Mouse (Mus musculus): ENCODE data around the gene Maff. TPM values are rescaled to one million over a fixed set of nuclear protein-coding genes. Genes with fewer than 3 reads are reported as not detected.

The Maff gene
- polyA plus RNA-seq, 1 experiment from 2014 or later, result 2.2 TPM

DNA sequence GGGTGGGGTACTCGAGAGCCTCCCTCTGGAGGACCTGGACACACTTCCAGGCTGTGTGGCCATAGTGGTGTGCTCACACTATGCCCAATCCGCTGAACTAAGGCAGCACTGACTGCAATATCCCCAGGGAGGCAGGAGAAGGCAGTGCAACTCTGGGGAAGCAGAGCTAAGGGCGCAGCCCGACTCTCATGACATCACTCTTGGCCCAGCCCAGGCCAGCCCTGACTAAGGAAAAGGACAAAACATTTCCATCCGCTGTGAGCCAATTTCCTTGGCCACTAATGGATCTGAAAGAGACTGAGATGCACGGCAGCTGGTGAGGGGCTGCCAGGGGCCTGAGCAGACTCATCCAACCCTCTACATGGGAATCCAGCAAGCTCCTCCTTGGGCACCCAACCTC is 31.3 kb downstream of the Maff start:
- no peaks in the 10 kb centered on the region for H3K4me1 ChIP-seq (ENCODE audit: control insufficient read depth, insufficient read depth, low read length)
- H3K4me3 ChIP-seq (ENCODE audit: low read depth, low read length), result no peak overlapping the region
- H3K9me3 ChIP-seq (ENCODE audit: control insufficient read depth, low read length), result no peaks in the 10 kb centered on the region
- WGBS, result 89% methylated on average over 6 of the region's 6 CpGs
- ATAC-seq (ENCODE audit: insufficient number of reproducible peaks, low FRiP score, low TSS enrichment, low read depth) (no peak), DNase-seq (ENCODE audit: low spot score) (no peak)
- H3K27me3 ChIP-seq (ENCODE audit: control insufficient read depth, insufficient read depth, low read length), result no peaks in the 10 kb centered on the region
- no peak overlapping the region for H3K9ac ChIP-seq (ENCODE audit: low read length)
- peaks cover 4% of the 10 kb centered on the region for H3K36me3 ChIP-seq (ENCODE audit: control insufficient read depth, insufficient read depth, low read length)
- no peak overlapping the region for H3K4me2 ChIP-seq (ENCODE audit: low read depth, severe bottlenecking)
- H3K27ac ChIP-seq (replicated peaks; ENCODE audit: low read depth, low read length), result no peak overlapping the region

GRCm38 (mm10) chr15:79378608-79379007 is 32.2 kb downstream of the Maff start:
- peaks cover 4% of the 10 kb centered on the region for H3K36me3 ChIP-seq (ENCODE audit: control insufficient read depth, insufficient read depth, low read length)
- DNase-seq (ENCODE audit: low spot score) (no peak), ATAC-seq (ENCODE audit: insufficient number of reproducible peaks, low FRiP score, low TSS enrichment, low read depth) (no peak)
- no peak overlapping the region for H3K4me3 ChIP-seq (ENCODE audit: low read depth, low read length)
- no peak overlapping the region for H3K4me2 ChIP-seq (ENCODE audit: low read depth, severe bottlenecking)
- H3K9ac ChIP-seq (ENCODE audit: low read length), result no peak overlapping the region
- 93% methylated on average over 10 of the region's 10 CpGs for WGBS
- H3K9me3 ChIP-seq (ENCODE audit: control insufficient read depth, low read length), result no peaks in the 10 kb centered on the region
- no peaks in the 10 kb centered on the region for H3K27me3 ChIP-seq (ENCODE audit: control insufficient read depth, insufficient read depth, low read length)
- H3K27ac ChIP-seq (replicated peaks; ENCODE audit: low read depth, low read length), result no peak overlapping the region
- H3K4me1 ChIP-seq (ENCODE audit: control insufficient read depth, insufficient read depth, low read length), result no peaks in the 10 kb centered on the region

GRCm38 (mm10) chr15:79379658-79380057 is 33.2 kb downstream of the Maff start:
- no peak overlapping the region for H3K27ac ChIP-seq (replicated peaks; ENCODE audit: low read depth, low read length)
- 92% methylated on average over 7 of the region's 7 CpGs for WGBS
- no peaks in the 10 kb centered on the region for H3K4me1 ChIP-seq (ENCODE audit: control insufficient read depth, insufficient read depth, low read length)
- no peak overlapping the region for H3K4me3 ChIP-seq (ENCODE audit: low read depth, low read length)
- DNase-seq (ENCODE audit: low spot score) (no peak), ATAC-seq (ENCODE audit: insufficient number of reproducible peaks, low FRiP score, low TSS enrichment, low read depth) (no peak)
- H3K9me3 ChIP-seq (ENCODE audit: control insufficient read depth, low read length), result no peaks in the 10 kb centered on the region
- H3K9ac ChIP-seq (ENCODE audit: low read length), result no peak overlapping the region
- H3K4me2 ChIP-seq (ENCODE audit: low read depth, severe bottlenecking), result no peak overlapping the region
- H3K27me3 ChIP-seq (ENCODE audit: control insufficient read depth, insufficient read depth, low read length), result no peaks in the 10 kb centered on the region
- H3K36me3 ChIP-seq (ENCODE audit: control insufficient read depth, insufficient read depth, low read length), result peaks cover 4% of the 10 kb centered on the region

DNA sequence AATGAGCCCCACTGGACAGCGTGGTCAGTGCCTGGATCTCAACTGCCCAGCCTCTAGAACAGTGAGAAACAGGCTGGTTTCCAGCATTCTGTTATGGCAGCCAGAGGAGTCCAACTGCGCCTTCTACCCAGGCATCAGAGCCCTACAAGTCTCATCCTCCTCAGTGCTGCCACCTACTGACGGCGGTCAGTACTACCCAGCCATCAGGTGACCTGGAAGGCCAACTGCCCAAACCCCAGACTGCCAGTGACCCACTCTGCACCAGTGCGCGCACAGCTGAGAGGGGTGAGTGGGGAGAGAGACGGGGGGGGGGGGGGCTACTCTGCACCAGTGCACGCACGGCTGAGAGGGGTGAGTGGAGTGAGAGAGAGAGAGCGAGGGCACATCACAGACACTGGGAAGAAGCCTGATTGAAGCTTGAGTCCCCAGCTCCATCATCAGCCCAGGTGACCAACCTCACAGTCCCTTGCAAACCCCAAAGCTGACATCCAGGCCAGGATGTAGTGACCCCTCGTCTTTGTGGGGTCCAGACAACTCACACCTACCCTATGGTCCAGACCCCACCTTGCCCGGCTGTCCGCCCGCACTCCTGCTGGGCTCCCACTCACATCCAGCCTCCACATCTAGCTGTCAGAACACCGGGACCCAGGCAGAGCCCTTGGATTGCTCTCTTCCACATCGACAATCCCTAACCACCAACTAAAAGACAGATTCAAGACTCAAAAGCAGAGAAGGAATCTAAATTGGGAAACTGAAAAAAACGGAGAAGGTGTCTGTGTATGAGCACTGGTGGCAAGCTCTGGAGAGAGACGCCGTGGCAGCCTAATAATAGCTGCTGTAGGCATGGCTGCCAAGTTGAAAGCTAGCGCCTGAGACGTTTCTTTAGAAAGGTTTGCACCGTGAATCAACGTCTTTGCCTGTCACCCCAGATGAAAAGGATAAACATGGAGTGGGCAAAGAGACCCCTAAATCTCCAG is 34.3 kb downstream of the Maff start:
- Histone ChIP-seq H3K36me3 (ENCODE audit: control insufficient read depth, insufficient read depth, low read length) (peaks cover 4% of the 10 kb centered on the region), H3K9ac (ENCODE audit: low read length) (no peak overlapping the region), H3K4me1 (ENCODE audit: control insufficient read depth, insufficient read depth, low read length) (no peaks in the 10 kb centered on the region), H3K27me3 (ENCODE audit: control insufficient read depth, insufficient read depth, low read length) (no peaks in the 10 kb centered on the region), H3K27ac (replicated peaks; ENCODE audit: low read depth, low read length) (no peak overlapping the region), H3K9me3 (ENCODE audit: control insufficient read depth, low read length) (no peaks in the 10 kb centered on the region), H3K4me3 (ENCODE audit: low read depth, low read length) (no peak overlapping the region), H3K4me2 (ENCODE audit: low read depth, severe bottlenecking) (no peak overlapping the region)
- WGBS, result 55% methylated on average over 23 of the region's 23 CpGs
- ATAC-seq (ENCODE audit: insufficient number of reproducible peaks, low FRiP score, low TSS enrichment, low read depth) (peak; percentile 68; the same call in 1 of the 2 replicates), DNase-seq (ENCODE audit: low spot score) (peak; percentile 90)

DNA sequence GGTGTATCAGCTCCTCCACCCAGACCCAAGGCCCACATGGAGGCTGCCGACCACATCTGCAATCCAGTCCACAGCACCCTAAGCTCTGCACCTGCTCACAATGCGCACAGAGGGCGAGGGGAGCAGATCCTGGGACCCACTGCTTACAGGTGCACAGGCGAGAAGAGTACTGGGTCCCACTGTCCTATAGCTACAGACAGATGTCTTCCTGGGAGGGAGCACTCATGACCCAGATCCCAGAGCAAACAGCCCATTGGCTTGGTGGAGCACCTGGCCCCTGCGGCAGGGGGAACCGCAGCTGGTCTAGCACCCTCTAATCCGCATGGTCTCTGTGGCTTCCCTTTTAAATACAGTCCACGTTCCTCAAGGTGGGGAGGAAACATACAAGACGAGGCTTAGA is 35.2 kb downstream of the Maff start:
- no peak for ATAC-seq (ENCODE audit: insufficient number of reproducible peaks, low FRiP score, low TSS enrichment, low read depth)
- Histone ChIP-seq H3K4me1 (ENCODE audit: control insufficient read depth, insufficient read depth, low read length) (no peaks in the 10 kb centered on the region), H3K4me3 (ENCODE audit: low read depth, low read length) (no peak overlapping the region), H3K27ac (replicated peaks; ENCODE audit: low read depth, low read length) (no peak overlapping the region), H3K36me3 (ENCODE audit: control insufficient read depth, insufficient read depth, low read length) (peaks cover 4% of the 10 kb centered on the region), H3K9me3 (ENCODE audit: control insufficient read depth, low read length) (no peaks in the 10 kb centered on the region), H3K27me3 (ENCODE audit: control insufficient read depth, insufficient read depth, low read length) (no peaks in the 10 kb centered on the region), H3K9ac (ENCODE audit: low read length) (no peak overlapping the region), H3K4me2 (ENCODE audit: low read depth, severe bottlenecking) (no peak overlapping the region)
- DNase-seq (ENCODE audit: low spot score), result no peak
- 85% methylated on average over 9 of the region's 9 CpGs for WGBS

GRCm38 (mm10) chr15:79387081-79387480 is 40.7 kb downstream of the Maff start:
- H3K4me2 ChIP-seq (ENCODE audit: low read depth, severe bottlenecking), result no peak overlapping the region
- DNase-seq (ENCODE audit: low spot score) (no peak), ATAC-seq (ENCODE audit: insufficient number of reproducible peaks, low FRiP score, low TSS enrichment, low read depth) (no peak)
- H3K27me3 ChIP-seq (ENCODE audit: control insufficient read depth, insufficient read depth, low read length), result no peaks in the 10 kb centered on the region
- no peak overlapping the region for H3K9ac ChIP-seq (ENCODE audit: low read length)
- no peaks in the 10 kb centered on the region for H3K36me3 ChIP-seq (ENCODE audit: control insufficient read depth, insufficient read depth, low read length)
- H3K9me3 ChIP-seq (ENCODE audit: control insufficient read depth, low read length), result no peaks in the 10 kb centered on the region
- WGBS, result 80% methylated on average over 6 of the region's 6 CpGs
- no peaks in the 10 kb centered on the region; the same call in none of the 2 replicates for H3K4me1 ChIP-seq (ENCODE audit: control insufficient read depth, insufficient read depth, low read length)
- no peak overlapping the region for H3K27ac ChIP-seq (replicated peaks; ENCODE audit: low read depth, low read length)
- no peak overlapping the region for H3K4me3 ChIP-seq (ENCODE audit: low read depth, low read length)

DNA sequence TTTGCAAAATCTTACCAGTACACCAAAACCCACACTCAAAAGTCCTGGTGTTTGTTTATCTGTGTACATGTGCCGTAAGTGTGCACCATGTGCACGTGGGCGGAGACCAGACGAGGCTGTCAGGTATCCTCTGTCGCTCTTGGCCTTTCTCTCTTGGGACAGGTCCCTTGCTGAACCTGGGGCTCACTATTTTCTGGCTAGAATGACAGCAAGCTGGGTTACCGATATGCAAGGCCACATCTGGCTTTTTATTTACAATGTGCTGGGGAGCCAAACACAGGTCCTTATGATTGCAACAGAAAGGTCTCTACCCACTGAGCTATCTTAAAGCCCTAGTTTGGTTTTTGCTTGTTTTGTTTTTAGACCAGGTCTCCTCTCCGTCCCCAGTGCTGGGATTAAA is 41.2 kb downstream of the Maff start:
- 85% methylated on average over 7 of the region's 7 CpGs for WGBS
- no peak for DNase-seq (ENCODE audit: low spot score)

GRCm38 (mm10) chr15:79388171-79388570 is 41.8 kb downstream of the Maff start:
- no peak overlapping the region for H3K9ac ChIP-seq (ENCODE audit: low read length)
- peaks cover 5% of the 10 kb centered on the region for H3K4me1 ChIP-seq (ENCODE audit: control insufficient read depth, insufficient read depth, low read length)
- 79% methylated on average over 6 of the region's 6 CpGs for WGBS
- DNase-seq (ENCODE audit: low spot score) (no peak), ATAC-seq (ENCODE audit: insufficient number of reproducible peaks, low FRiP score, low TSS enrichment, low read depth) (no peak)
- H3K4me2 ChIP-seq (ENCODE audit: low read depth, severe bottlenecking), result no peak overlapping the region
- H3K36me3 ChIP-seq (ENCODE audit: control insufficient read depth, insufficient read depth, low read length), result no peaks in the 10 kb centered on the region
- no peaks in the 10 kb centered on the region for H3K27me3 ChIP-seq (ENCODE audit: control insufficient read depth, insufficient read depth, low read length)
- no peaks in the 10 kb centered on the region for H3K9me3 ChIP-seq (ENCODE audit: control insufficient read depth, low read length)
- H3K4me3 ChIP-seq (ENCODE audit: low read depth, low read length), result no peak overlapping the region
- no peak overlapping the region for H3K27ac ChIP-seq (replicated peaks; ENCODE audit: low read depth, low read length)

More for the DNA sequence above, 41.2 kb downstream of the Maff start:
- Histone ChIP-seq H3K4me3 (ENCODE audit: low read depth, low read length) (no peak overlapping the region), H3K27ac (replicated peaks; ENCODE audit: low read depth, low read length) (no peak overlapping the region), H3K4me2 (ENCODE audit: low read depth, severe bottlenecking) (no peak overlapping the region), H3K9ac (ENCODE audit: low read length) (no peak overlapping the region), H3K36me3 (ENCODE audit: control insufficient read depth, insufficient read depth, low read length) (no peaks in the 10 kb centered on the region), H3K4me1 (ENCODE audit: control insufficient read depth, insufficient read depth, low read length) (peaks cover under 1% of the 10 kb centered on the region), H3K9me3 (ENCODE audit: control insufficient read depth, low read length) (no peaks in the 10 kb centered on the region), H3K27me3 (ENCODE audit: control insufficient read depth, insufficient read depth, low read length) (no peaks in the 10 kb centered on the region)
- no peak for ATAC-seq (ENCODE audit: insufficient number of reproducible peaks, low FRiP score, low TSS enrichment, low read depth)

Data from limb, embryonic 11.5 days (tissue).